In genomic region chr13:46419648-46420047, GRCm38 (mm10) we compare ENCODE assay signal across 10 mouse cellular contexts. TPM values are rescaled to one million over a fixed set of nuclear protein-coding genes. Genes with fewer than 3 reads are reported as not detected.
DNase-seq lines count a peak whose midpoint lies in the region; ATAC-seq lines count a peak whose summit lies in the region.
"Had no signal": no experiment of that assay in that cellular context is flagged by ENCODE, and none has a peak within 500 bp of the region (broad histone marks: within the 10 kb centered on the region; RNA-seq: fewer than 3 reads in every experiment).

No protein-coding gene starts in this region.

- peak overlapping the region; percentile 94 for H3K4me2 ChIP-seq in forebrain, embryonic 14.5 days (ENCODE audit: low read length)
- H3K4me2 ChIP-seq in limb, embryonic 13.5 days (replicated peaks), result peak overlapping the region; percentile 96

- no peaks in the 10 kb centered on the region for H3K27me3 ChIP-seq in forebrain, embryonic 14.5 days (replicated peaks; ENCODE audit: control insufficient read depth, insufficient read depth, low read length)
- peaks cover 3% of the 10 kb centered on the region; the same call in 1 of the 2 replicates for H3K27me3 ChIP-seq in limb, embryonic 13.5 days

- H3K36me3 ChIP-seq in forebrain, embryonic 14.5 days (ENCODE audit: control insufficient read depth, insufficient read depth, low read length), result no peaks in the 10 kb centered on the region
- H3K36me3 ChIP-seq in limb, embryonic 13.5 days, result no peaks in the 10 kb centered on the region
- H3K36me3 ChIP-seq: liver, embryonic 15.5 days had no signal

- no peaks in the 10 kb centered on the region for H3K4me1 ChIP-seq in forebrain, embryonic 14.5 days (ENCODE audit: control insufficient read depth, insufficient read depth, low read length)
- H3K4me1 ChIP-seq in limb, embryonic 13.5 days, result peaks cover 4% of the 10 kb centered on the region; the same call in 1 of the 2 replicates
- H3K4me1 ChIP-seq: liver, embryonic 15.5 days had no signal

- H3K4me3 ChIP-seq in forebrain, embryonic 14.5 days (ENCODE audit: low read depth, low read length), result peak overlapping the region; percentile 59
- H3K4me3 ChIP-seq in limb, embryonic 13.5 days, result peak overlapping the region; percentile 70

- H3K27ac ChIP-seq in forebrain, embryonic 14.5 days (ENCODE audit: low read depth, low read length), result peak overlapping the region; percentile 29; the same call in 1 of the 2 replicates
- no peak overlapping the region for H3K27ac ChIP-seq in limb, embryonic 13.5 days
- H3K27ac ChIP-seq: liver, embryonic 15.5 days had no signal

- DNase-seq in embryo, embryonic 10.5 days (ENCODE audit: low spot score), result peak; percentile 44
- DNase-seq in embryo, embryonic 10 days (ENCODE audit: low spot score), result no peak
- peak; percentile 6 for DNase-seq in CD4-positive helper T cell, adult 2 months (ENCODE audit: low read depth, low spot score)
- no peak for DNase-seq in forebrain, embryonic 14.5 days (ENCODE audit: low spot score)
- no peak for DNase-seq in testis, postnatal 10 days (ENCODE audit: low spot score)
- no peak for DNase-seq in urinary bladder, postnatal 14 days (ENCODE audit: low spot score)
- no peak for DNase-seq in left cerebral cortex, postnatal 14 days (ENCODE audit: low spot score in 2 of 2)
- DNase-seq: gastrocnemius, postnatal 25 days had no signal

- 0 out of 2 replicates have a peak, but pooled peaks have one; percentile 14 for ATAC-seq in forebrain, embryonic 14.5 days
- ATAC-seq in limb, embryonic 13.5 days (ENCODE audit: low FRiP score, low read depth), result no peak

- WGBS in forebrain, embryonic 14.5 days, result 8% methylated on average over 7 of the region's 7 CpGs
- 5% methylated on average over 7 of the region's 7 CpGs for WGBS in limb, embryonic 13.5 days

- no peaks in the 10 kb centered on the region for H3K9me3 ChIP-seq in forebrain, embryonic 14.5 days (replicated peaks; ENCODE audit: control insufficient read depth, low read length)
- H3K9me3 ChIP-seq in limb, embryonic 13.5 days, result no peaks in the 10 kb centered on the region
- H3K9me3 ChIP-seq: liver, embryonic 15.5 days had no signal

- intact Hi-C loops in left cerebral cortex, postnatal 14 days (cut with DNase I), result loop anchor here (5.0 to 10.0 kb wide), 2 partner anchors 83 to 245 kb away; partner anchors contain the start of genes Cap2 and Fam8a1

- H3K9ac ChIP-seq in forebrain, embryonic 14.5 days (ENCODE audit: low read length), result peak overlapping the region; percentile 81
- H3K9ac ChIP-seq in limb, embryonic 13.5 days, result peak overlapping the region; percentile 45; the same call in 1 of the 2 replicates
- H3K9ac ChIP-seq: liver, embryonic 15.5 days had no signal

RNA-seq across cellular contexts. Expression of gene Rbm24, which starts 1.4 kb away (rescaled TPM):
- 7.6 and 7.7 TPM in 2 replicates for polyA plus RNA-seq in forebrain, embryonic 14.5 days (2014; fragmentation: Nextera tagmentation; extraction: Ambion mirVana)
- 5.4 and 6.4 TPM in 2 replicates for polyA plus RNA-seq in limb, embryonic 13.5 days (2015; fragmentation: Nextera tagmentation; extraction: Ambion mirVana)
- total RNA-seq in left cerebral cortex, postnatal 14 days (2021), result 10 to 100 TPM; 23.1 to 32.6 TPM

Comparison
In these comparisons a context has a peak if more than half of its experiments do, and no peak if none do; other contexts are left out.
1. DNase-seq: peak in embryo, embryonic 10.5 days (single experiment) and CD4-positive helper T cell, adult 2 months (single experiment); none in embryo, embryonic 10 days (single experiment), forebrain, embryonic 14.5 days (single experiment), testis, postnatal 10 days (single experiment), urinary bladder, postnatal 14 days (single experiment) and left cerebral cortex, postnatal 14 days (0 of 2).